Mouse (Mus musculus): ENCODE results near the gene Fgfr2.

Gene Fgfr2

DNA sequence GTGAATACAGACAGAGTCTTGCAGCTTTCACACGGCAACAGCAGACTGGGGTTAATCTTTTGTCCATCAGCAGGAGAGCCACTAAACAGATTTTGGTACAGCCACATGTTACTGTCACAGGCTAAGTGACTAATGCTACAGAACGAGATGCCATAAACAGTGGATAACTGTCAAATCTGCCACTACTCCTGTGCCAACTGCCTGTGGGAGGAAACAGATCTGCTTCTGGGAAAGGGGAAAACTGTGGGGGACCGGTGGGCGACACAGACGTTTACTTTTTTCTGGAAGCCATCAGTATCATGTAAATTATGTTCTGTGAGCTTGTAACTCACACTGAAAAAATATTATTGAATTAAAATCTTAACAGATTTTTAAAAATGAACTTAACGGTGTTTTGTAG lies 1862.2 kb downstream of the Fgfr2 start:
- Histone ChIP-seq H3K27me3 (ENCODE audit: control insufficient read depth, insufficient read depth, low read length, poor library complexity, severe bottlenecking) (no peaks in the 10 kb centered on the region), H3K36me3 (ENCODE audit: control insufficient read depth, insufficient read depth, low read length, poor library complexity, severe bottlenecking) (no peaks in the 10 kb centered on the region)
- no peak for DNase-seq (ENCODE audit: low read depth, low spot score)

DNA sequence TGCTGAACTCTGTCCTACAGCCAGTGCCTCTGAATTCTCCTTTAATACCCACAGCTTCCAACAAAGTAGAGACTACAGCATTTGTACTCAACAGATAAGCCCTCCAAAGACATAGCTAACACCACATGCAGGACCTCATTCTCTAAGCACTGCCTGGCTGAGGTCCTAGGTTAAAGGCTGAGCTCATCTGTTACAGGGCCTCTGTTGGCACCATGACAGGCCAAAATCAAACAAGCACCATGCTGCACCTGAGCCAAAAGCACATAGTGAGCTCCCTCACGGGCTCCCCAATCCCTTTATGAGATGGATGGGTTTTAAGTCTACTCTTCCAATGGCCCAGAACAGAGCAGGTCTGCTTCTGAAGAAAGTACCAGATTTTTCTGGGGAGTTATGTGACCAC lies 1865.8 kb downstream of the Fgfr2 start:
- Histone ChIP-seq H3K36me3 (ENCODE audit: control insufficient read depth, insufficient read depth, low read length, poor library complexity, severe bottlenecking) (no peaks in the 10 kb centered on the region), H3K27me3 (ENCODE audit: control insufficient read depth, insufficient read depth, low read length, poor library complexity, severe bottlenecking) (no peaks in the 10 kb centered on the region)
- DNase-seq (ENCODE audit: low read depth, low spot score): no peak

DNA sequence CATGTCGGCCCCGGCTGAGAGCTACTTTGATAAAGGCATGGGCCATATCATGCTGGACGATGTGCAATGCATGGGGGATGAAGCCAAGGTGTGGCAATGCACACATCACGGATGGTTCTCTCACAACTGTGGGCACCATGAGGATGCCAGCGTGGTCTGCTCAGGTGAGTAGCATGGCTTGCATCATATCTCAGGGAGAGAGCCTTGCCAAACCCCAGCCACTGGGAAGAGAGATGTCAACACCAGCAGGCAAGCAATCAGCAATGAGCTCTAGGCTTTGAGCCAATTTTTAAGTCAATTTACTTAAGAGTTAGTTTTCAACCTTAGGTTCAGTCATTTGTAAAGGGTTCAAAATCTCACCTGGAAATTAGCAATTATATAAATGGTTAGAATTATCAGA lies 1866.3 kb downstream of the Fgfr2 start:
- DNase-seq (ENCODE audit: low read depth, low spot score): no peak
- no peaks in the 10 kb centered on the region for H3K27me3 ChIP-seq (ENCODE audit: control insufficient read depth, insufficient read depth, low read length, poor library complexity, severe bottlenecking)
- H3K36me3 ChIP-seq (ENCODE audit: control insufficient read depth, insufficient read depth, low read length, poor library complexity, severe bottlenecking): no peaks in the 10 kb centered on the region

DNA sequence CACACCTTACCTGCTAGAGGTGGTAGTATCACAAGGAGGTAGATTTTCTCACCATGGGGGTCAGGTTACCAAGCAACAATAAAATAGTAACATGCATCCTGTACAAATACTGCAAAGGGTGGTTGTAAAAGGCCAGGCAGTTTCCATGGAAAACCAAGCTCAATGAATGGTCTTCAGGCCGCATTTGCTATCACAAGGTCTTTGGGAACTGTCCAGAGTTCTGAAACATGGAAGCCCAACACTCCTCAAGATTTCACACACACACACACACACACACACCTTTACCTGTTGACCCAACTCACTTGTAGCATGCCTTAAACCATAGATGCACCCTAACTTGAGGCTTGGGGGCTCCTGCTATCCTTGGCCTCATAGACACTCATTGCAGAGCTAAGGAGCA lies 1878.2 kb downstream of the Fgfr2 start:
- Histone ChIP-seq H3K36me3 (ENCODE audit: control insufficient read depth, insufficient read depth, low read length, poor library complexity, severe bottlenecking) (no peaks in the 10 kb centered on the region), H3K27me3 (ENCODE audit: control insufficient read depth, insufficient read depth, low read length, poor library complexity, severe bottlenecking) (no peaks in the 10 kb centered on the region)
- DNase-seq (ENCODE audit: low read depth, low spot score): no peak

DNA sequence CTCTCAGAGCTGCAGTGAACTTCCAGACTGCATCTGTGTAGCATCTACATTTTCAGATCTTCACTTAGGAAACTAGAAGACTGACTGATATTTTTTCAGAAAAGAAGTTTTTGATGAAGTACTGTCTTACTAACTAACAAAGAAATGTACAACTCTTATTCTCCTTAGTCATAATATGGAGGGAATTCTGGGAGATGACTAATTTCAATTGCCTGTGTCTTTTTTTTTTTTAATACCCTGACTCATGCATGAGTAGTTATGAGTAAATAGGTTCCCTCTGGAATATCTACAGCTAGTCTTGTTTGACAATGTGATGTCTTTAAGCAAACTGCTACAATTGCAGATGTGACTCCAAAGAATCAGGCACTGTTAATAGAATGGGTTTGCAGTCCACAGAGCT lies 1887.1 kb downstream of the Fgfr2 start:
- H3K36me3 ChIP-seq (ENCODE audit: control insufficient read depth, insufficient read depth, low read length, poor library complexity, severe bottlenecking): no peaks in the 10 kb centered on the region
- no peak for DNase-seq (ENCODE audit: low read depth, low spot score)
- no peaks in the 10 kb centered on the region; the same call in 1 of the 2 replicates for H3K27me3 ChIP-seq (ENCODE audit: control insufficient read depth, insufficient read depth, low read length, poor library complexity, severe bottlenecking)

DNA sequence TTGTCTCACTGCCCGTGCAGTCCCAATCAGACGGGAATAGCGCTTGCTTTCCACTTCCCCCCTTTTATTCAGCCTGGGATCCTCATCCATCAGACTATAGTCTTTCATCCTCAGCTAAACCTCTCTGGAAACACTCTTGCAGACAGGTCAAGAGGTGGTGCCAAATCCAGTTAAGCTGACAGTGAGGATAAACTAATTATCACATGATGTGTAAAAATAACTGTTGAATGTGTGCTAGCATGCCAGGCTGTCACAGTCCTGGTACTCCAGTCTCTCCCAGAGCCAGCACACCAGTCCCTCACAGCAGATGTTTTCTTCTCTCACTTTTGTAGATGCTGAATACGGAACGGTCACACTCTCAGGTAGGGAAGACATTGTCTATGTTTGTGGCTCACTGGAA lies 1900.1 kb downstream of the Fgfr2 start:
- DNase-seq (ENCODE audit: low read depth, low spot score): no peak

DNA sequence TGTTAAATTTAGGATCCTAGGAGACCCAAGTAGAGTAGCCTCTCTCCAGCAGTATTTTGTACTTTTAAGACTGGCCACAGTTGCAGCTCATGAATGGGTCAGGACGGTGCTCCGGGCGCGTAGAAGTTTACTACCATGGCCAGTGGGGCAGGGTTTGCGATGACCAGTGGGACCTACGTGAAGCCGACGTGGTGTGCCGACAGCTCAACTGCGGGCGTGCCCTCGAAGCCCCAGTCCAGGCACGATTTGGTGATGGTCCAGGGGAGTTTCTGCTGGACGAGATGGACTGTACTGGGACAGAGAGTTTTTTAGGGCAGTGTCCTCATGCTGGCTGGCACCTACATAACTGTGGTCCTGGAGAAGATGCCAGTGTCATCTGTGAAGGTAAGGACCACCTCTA lies 1935.2 kb downstream of the Fgfr2 start:
- H3K36me3 ChIP-seq (ENCODE audit: control insufficient read depth, insufficient read depth, low read length, poor library complexity, severe bottlenecking): no peaks in the 10 kb centered on the region
- DNase-seq (ENCODE audit: low read depth, low spot score): no peak
- no peaks in the 10 kb centered on the region for H3K27me3 ChIP-seq (ENCODE audit: control insufficient read depth, insufficient read depth, low read length, poor library complexity, severe bottlenecking)

More for the DNA sequence above, 1900.1 kb downstream of the Fgfr2 start:
- Histone ChIP-seq H3K27me3 (ENCODE audit: control insufficient read depth, insufficient read depth, low read length, poor library complexity, severe bottlenecking) (no peaks in the 10 kb centered on the region), H3K36me3 (ENCODE audit: control insufficient read depth, insufficient read depth, low read length, poor library complexity, severe bottlenecking) (no peaks in the 10 kb centered on the region)

DNA sequence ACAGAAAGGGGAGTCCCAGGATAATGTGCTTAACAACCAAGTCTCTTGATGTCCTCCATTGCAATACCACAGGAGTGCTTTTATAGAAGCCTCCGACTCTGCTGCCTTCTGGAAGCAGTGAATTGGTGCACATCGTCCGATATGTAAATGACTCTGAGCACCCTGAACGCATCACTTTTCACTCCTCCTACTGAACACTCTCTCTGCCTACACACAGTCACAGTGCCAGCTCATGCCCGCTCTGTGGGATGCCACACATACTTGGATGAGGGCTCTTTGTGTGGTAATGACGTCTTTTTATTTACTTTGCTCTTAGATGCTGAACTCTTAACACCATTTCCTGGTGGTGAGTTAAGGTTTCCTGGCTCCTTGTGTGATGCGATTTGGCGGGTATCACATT lies 1936.1 kb downstream of the Fgfr2 start:
- DNase-seq (ENCODE audit: low read depth, low spot score): no peak
- H3K36me3 ChIP-seq (ENCODE audit: control insufficient read depth, insufficient read depth, low read length, poor library complexity, severe bottlenecking): no peaks in the 10 kb centered on the region
- H3K27me3 ChIP-seq (ENCODE audit: control insufficient read depth, insufficient read depth, low read length, poor library complexity, severe bottlenecking): no peaks in the 10 kb centered on the region

DNA sequence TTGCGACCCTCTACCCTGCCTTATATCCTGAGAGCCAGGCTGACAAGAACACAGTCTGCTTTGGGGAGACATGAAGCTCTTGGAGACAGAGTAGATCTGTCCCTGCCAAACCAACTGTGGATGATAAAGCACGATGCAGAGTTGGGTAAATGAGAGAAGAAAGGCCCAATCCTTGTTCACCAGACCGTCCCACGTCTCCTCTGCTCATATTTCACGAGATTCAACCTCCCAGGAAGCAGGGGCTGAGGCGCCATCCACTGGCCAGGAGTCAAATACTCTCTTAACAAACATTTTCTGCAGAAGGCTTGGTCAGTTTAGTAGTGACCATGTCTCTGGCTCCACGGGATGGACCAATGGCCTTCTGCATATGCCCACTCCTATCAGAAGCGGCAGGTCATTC lies 1938.8 kb downstream of the Fgfr2 start:
- no peaks in the 10 kb centered on the region for H3K27me3 ChIP-seq (ENCODE audit: control insufficient read depth, insufficient read depth, low read length, poor library complexity, severe bottlenecking)
- no peaks in the 10 kb centered on the region for H3K36me3 ChIP-seq (ENCODE audit: control insufficient read depth, insufficient read depth, low read length, poor library complexity, severe bottlenecking)
- DNase-seq (ENCODE audit: low read depth, low spot score): no peak

DNA sequence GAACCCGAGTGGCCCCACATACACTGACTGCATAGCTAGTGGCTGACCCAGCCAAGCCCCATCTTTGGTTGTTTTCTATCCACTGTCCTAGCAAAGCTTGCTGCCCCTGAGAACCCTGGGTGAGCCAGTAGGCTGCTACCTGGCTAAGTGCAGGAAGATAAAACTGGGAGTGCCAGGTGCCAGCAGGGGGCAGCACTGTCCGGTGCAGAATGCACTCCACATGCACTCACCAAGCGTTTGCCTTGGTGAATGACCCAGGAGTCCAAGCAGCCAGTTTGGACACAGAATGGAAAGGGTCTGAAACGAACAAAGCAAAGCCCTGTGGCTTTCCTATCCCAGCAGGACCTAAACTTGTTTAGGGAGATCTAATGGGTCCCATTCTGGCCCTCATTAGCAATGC lies 1940.5 kb downstream of the Fgfr2 start:
- peak; percentile 11 for DNase-seq (ENCODE audit: low read depth, low spot score)
- Histone ChIP-seq H3K36me3 (ENCODE audit: control insufficient read depth, insufficient read depth, low read length, poor library complexity, severe bottlenecking) (no peaks in the 10 kb centered on the region), H3K27me3 (ENCODE audit: control insufficient read depth, insufficient read depth, low read length, poor library complexity, severe bottlenecking) (no peaks in the 10 kb centered on the region)

DNA sequence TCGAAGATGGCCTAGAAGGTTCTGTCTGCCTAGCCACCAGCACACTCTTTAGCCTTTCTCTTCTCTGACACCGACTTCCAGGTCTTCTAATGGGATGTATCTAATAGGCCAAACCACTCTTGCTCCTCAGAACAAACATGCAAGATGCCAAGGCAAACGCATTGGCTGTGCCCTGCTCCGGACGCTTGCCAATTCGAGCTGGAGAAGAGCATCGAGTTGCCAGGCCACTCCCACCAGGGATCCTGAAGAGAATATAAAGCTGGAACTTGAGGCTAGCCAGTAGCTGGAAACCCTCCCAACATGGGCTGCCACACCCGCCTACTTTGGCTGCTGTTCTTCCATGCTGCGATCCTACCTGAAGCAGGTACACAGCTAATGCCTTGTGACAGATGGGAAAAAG lies 1949.0 kb downstream of the Fgfr2 start, which contains the start of gene 5430419D17Rik:
TSS of gene 5430419D17Rik (plus strand) at position 282 of the 400 bp plus-strand sequence.
- H3K36me3 ChIP-seq (ENCODE audit: control insufficient read depth, insufficient read depth, low read length, poor library complexity, severe bottlenecking): no peaks in the 10 kb centered on the region
- no peaks in the 10 kb centered on the region for H3K27me3 ChIP-seq (ENCODE audit: control insufficient read depth, insufficient read depth, low read length, poor library complexity, severe bottlenecking)
- DNase-seq (ENCODE audit: low read depth, low spot score): no peak

DNA sequence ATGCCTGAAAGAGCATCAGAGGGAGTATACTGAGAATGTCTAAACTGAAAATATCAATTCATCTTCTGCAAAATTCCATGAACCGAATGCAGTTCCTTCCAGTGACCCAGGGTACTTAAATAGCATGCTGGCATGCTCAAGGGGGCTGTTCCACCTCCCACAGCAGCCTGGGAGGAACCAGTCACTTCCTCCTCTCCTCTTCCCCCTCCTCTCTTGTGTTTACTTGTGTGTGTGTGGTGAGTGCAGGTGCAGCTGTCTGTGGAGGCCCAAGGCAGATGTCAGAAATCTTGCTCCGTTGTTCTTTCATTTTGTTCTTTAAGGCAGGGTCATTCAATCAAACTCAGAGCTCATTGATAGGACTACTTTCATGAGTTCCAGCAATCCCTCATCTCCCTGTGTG lies 1954.1 kb downstream of the Fgfr2 start:
- Histone ChIP-seq H3K36me3 (ENCODE audit: control insufficient read depth, insufficient read depth, low read length, poor library complexity, severe bottlenecking) (no peaks in the 10 kb centered on the region), H3K27me3 (ENCODE audit: control insufficient read depth, insufficient read depth, low read length, poor library complexity, severe bottlenecking) (no peaks in the 10 kb centered on the region)
- DNase-seq (ENCODE audit: low read depth, low spot score): no peak

DNA sequence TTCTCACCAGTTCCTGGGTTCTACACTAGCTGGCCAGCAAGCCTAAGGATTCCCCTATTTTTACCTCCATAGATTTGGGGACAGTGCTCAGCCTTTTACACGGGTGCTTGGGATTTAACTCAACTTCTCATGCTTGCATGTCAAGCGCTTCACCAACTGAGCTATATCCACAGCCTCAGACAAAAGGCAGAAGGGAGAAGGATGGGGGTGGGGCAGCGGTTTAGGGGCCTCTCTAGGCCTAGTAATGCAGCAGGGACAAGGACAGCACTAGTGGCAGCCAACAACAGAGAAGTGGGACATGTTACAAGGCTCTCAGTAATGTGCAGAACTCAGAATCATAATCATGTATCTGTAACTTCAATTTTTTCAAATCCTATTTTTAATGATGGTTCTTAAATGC lies 1955.4 kb downstream of the Fgfr2 start:
- DNase-seq (ENCODE audit: low read depth, low spot score): no peak
- H3K27me3 ChIP-seq (ENCODE audit: control insufficient read depth, insufficient read depth, low read length, poor library complexity, severe bottlenecking): no peaks in the 10 kb centered on the region
- no peaks in the 10 kb centered on the region for H3K36me3 ChIP-seq (ENCODE audit: control insufficient read depth, insufficient read depth, low read length, poor library complexity, severe bottlenecking)

DNA sequence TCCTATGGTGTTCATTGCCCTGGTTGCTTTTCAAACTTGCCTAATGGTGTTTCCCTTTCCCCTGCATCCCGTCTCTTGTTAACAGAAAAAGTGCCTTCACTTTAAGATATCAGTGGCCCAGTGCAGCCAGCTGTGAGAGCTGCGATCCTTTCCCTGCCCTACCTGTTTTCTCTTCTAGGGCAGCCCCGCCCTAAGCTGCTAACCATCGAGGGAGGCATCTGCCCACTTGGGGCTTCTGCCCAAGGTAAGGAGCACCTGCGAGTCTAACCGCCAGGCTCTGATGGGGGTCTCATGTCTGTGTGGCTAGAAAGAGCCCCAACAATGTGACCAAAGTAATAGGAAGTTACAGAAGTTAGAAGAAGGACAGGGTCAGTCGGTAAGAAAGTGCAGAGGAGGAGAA lies 1960.9 kb downstream of the Fgfr2 start:
- DNase-seq (ENCODE audit: low read depth, low spot score): no peak
- Histone ChIP-seq H3K27me3 (ENCODE audit: control insufficient read depth, insufficient read depth, low read length, poor library complexity, severe bottlenecking) (no peaks in the 10 kb centered on the region), H3K36me3 (ENCODE audit: control insufficient read depth, insufficient read depth, low read length, poor library complexity, severe bottlenecking) (no peaks in the 10 kb centered on the region)

DNA sequence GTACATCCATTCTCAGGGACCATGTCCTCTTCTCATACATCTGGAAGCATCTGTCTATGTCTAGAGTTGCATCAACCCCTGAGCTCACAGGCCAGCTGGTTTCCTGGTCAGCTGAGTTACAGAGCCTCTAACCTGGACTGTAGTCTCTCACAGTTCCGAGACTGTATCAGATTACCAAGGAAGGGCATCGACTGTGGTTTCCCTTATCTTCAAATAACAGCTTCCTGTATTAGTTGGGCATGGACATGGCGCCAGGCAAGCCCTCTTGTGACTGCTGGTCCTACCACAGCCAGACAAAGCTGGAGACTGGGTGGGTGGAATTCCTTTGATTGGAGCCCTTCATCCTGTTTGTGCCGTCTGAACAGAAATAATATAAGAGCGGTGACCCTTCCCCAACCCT lies 1970.1 kb downstream of the Fgfr2 start:
- Histone ChIP-seq H3K27me3 (ENCODE audit: control insufficient read depth, insufficient read depth, low read length, poor library complexity, severe bottlenecking) (no peaks in the 10 kb centered on the region; the same call in 1 of the 2 replicates), H3K36me3 (ENCODE audit: control insufficient read depth, insufficient read depth, low read length, poor library complexity, severe bottlenecking) (no peaks in the 10 kb centered on the region)
- DNase-seq (ENCODE audit: low read depth, low spot score): no peak

DNA sequence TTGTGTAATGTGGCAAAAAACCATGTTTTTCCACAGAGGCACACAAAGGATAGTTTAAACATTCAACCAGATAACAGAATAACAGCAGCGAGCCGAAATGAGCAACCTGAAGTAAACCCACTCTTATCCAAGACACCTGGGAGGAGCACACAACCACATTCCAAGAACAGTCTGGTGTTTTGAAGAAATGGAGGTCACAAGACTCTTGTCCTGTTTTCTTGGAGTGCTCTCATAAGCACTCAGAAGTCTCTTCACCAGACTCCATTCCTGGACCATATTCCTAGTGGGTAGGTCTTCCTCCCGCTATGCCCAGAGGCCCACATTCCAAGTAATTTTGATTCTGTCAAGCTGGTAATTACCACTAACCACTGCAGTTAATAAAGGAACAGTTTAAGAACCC lies 1973.0 kb downstream of the Fgfr2 start:
- H3K36me3 ChIP-seq (ENCODE audit: control insufficient read depth, insufficient read depth, low read length, poor library complexity, severe bottlenecking): no peaks in the 10 kb centered on the region
- no peak for DNase-seq (ENCODE audit: low read depth, low spot score)
- H3K27me3 ChIP-seq (ENCODE audit: control insufficient read depth, insufficient read depth, low read length, poor library complexity, severe bottlenecking): no peaks in the 10 kb centered on the region; the same call in 1 of the 2 replicates
